Mouse (Mus musculus): ENCODE results near the gene Tbc1d5.

DNA sequence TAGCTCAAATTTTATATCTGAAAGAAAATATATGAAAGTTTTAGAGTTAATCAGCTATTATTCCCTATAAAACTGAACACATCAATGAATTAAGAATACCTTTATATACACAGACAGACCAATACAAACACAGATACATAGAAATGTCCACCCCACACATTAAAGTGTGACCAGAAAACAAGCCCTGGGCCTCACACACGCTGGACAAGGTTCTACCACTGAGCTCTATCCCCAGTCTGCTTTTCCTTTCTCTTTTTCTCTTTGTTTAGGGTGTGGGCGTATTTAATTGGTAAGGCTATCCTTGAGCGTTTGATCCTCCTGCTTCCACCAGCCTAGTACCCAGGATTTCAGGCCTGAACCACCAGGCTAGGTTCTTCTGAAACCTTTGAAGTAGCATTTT, 28.2 kb downstream of the Tbc1d5 start:
- TF ChIP-seq GATA1 (IDR thresholded peaks at IDR 0.05; ENCODE audit: borderline replicate concordance, low read length) (no peak), FLI1 (IDR thresholded peaks at IDR 0.05; ENCODE audit: low read length) (no peak)

Data from megakaryocyte, embryonic 14.5 days (primary cell).